Mouse (Mus musculus) testis, adult 2 months (tissue): ENCODE results near the gene Bace2.

Experiments
- CTCF ChIP-seq: fragments of 200-500 bp; IDR thresholded peaks from 2 replicates; pipeline ENCODE4 v1.5.1; 2012; ENCODE audit warnings: low read depth, mild to moderate bottlenecking, inconsistent platforms, low read length, moderate library complexity; ENCODE audit not compliant: control insufficient read depth, insufficient read depth, insufficient replicate concordance
- POLR2A ChIP-seq: fragments of 200-500 bp; IDR thresholded peaks from 2 replicates; pipeline ENCODE4 v1.6.1; 2012; ENCODE audit warnings: low read depth, mild to moderate bottlenecking, inconsistent platforms, low read length, moderate library complexity; ENCODE audit not compliant: control insufficient read depth

- TF ChIP-seq POLR2A (no peak), CTCF (no peak)
Measured at GRCm38 (mm10) chr16:97447386-97447785, 90.8 kb downstream of the Bace2 start.
